Mouse (Mus musculus): Measurements from ENCODE around the gene Nxpe3. TPM values are rescaled to one million over a fixed set of nuclear protein-coding genes. Genes with fewer than 3 reads are reported as not detected.
"Not testable (repeated sequence)": the region's sequence is repeated elsewhere in the genome, so short reads cannot be mapped to it uniquely, and the experiment has no call there.

The Nxpe3 gene
- total and polyA plus RNA-seq, 2 experiments from 2014 or later, result 0.84 to 1.8 TPM

GRCm38 (mm10) chr16:55838510-55839474 lies 56.3 kb downstream of the Nxpe3 start, which contains the start of gene Nfkbiz:
Gene Nfkbiz, minus strand, starts transcription at chr16:55838899.
- peak within 1 kb of the TSS; percentile 69 for H3K4me3 ChIP-seq (ENCODE audit: low read length)
- H3K4me1 ChIP-seq (ENCODE audit: insufficient read depth, low read length), result no peaks in the 10 kb centered on the region; the same call in 1 of the 2 replicates
- H3K27me3 ChIP-seq (ENCODE audit: insufficient read depth, low read length), result no peaks in the 10 kb centered on the region
- peak; percentile 3; the same call in 1 of the 2 replicates for TF ChIP-seq CTCF (IDR thresholded peaks at IDR 0.05; ENCODE audit: low read depth)
- peak within 1 kb of the TSS; percentile 78 for H3K4me2 ChIP-seq (ENCODE audit: low read depth, low read length)
- ATAC-seq, result peak; percentile 95
- peak within 1 kb of the TSS; percentile 65 for H3K9ac ChIP-seq (replicated peaks; ENCODE audit: low read length)
- DNase-seq (ENCODE audit: low spot score), result peak; percentile 87
- peaks cover 3% of the 10 kb centered on the region; the same call in 1 of the 2 replicates for H3K36me3 ChIP-seq (ENCODE audit: insufficient read depth, low read length)
- under 1% methylated on average over 40 of the region's 40 CpGs for WGBS
- H3K27ac ChIP-seq, result peak within 1 kb of the TSS; percentile 80
- no peaks in the 10 kb centered on the region for H3K9me3 ChIP-seq (ENCODE audit: low read length)

- Histone ChIP-seq H3K9ac (replicated peaks; ENCODE audit: low read length) (peak overlapping the region; percentile 65), H3K36me3 (ENCODE audit: insufficient read depth, low read length) (no peaks in the 10 kb centered on the region), H3K4me2 (ENCODE audit: low read depth, low read length) (peak overlapping the region; percentile 78), H3K4me3 (ENCODE audit: low read length) (peak overlapping the region; percentile 69), H3K27ac (0 out of 2 replicates have a peak overlapping the region, but pooled peaks have one; percentile 80), H3K27me3 (ENCODE audit: insufficient read depth, low read length) (no peaks in the 10 kb centered on the region), H3K4me1 (ENCODE audit: insufficient read depth, low read length) (no peaks in the 10 kb centered on the region; the same call in 1 of the 2 replicates), H3K9me3 (ENCODE audit: low read length) (no peaks in the 10 kb centered on the region)
- ATAC-seq (no peak), DNase-seq (ENCODE audit: low spot score) (no peak)
- WGBS, result 2% methylated on average over 3 of the region's 3 CpGs
- TF ChIP-seq CTCF (IDR thresholded peaks at IDR 0.05; ENCODE audit: low read depth), result no peak
These were observed 57.0 kb downstream of the Nxpe3 start for GRCm38 (mm10) chr16:55838129-55838509.

GRCm38 (mm10) chr16:55837653-55838052 lies 57.4 kb downstream of the Nxpe3 start:
- 91% methylated on average over 8 of the region's 8 CpGs for WGBS
- DNase-seq (ENCODE audit: low spot score), result not testable (repeated sequence)
- peak overlapping the region; percentile 69; the same call in 1 of the 2 replicates for H3K4me3 ChIP-seq (ENCODE audit: low read length)

GRCm38 (mm10) chr16:55837168-55837567 lies 57.9 kb downstream of the Nxpe3 start:
- no peak overlapping the region for H3K4me3 ChIP-seq (ENCODE audit: low read length)
- WGBS, result 79% methylated on average over 2 of the region's 2 CpGs
- no peak for DNase-seq (ENCODE audit: low spot score)

More at GRCm38 (mm10) chr16:55837653-55838052, 57.4 kb downstream of the Nxpe3 start:
- H3K9ac ChIP-seq (replicated peaks; ENCODE audit: low read length); H3K27me3 ChIP-seq (ENCODE audit: insufficient read depth, low read length); H3K36me3 ChIP-seq (ENCODE audit: insufficient read depth, low read length); ATAC-seq; H3K4me1 ChIP-seq (ENCODE audit: insufficient read depth, low read length); H3K27ac ChIP-seq; H3K9me3 ChIP-seq (ENCODE audit: low read length): not testable (repeated sequence)
- peak overlapping the region; percentile 78; the same call in 1 of the 2 replicates for H3K4me2 ChIP-seq (ENCODE audit: low read depth, low read length)

GRCm38 (mm10) chr16:55835798-55836197 lies 59.3 kb downstream of the Nxpe3 start:
- no peaks in the 10 kb centered on the region for H3K36me3 ChIP-seq (ENCODE audit: insufficient read depth, low read length)
- no peak overlapping the region for H3K27ac ChIP-seq
- H3K9ac ChIP-seq (replicated peaks; ENCODE audit: low read length), result no peak overlapping the region
- no peak for TF ChIP-seq CTCF (IDR thresholded peaks at IDR 0.05; ENCODE audit: low read depth)
- no peak for DNase-seq (ENCODE audit: low spot score)
- no peaks in the 10 kb centered on the region for H3K27me3 ChIP-seq (ENCODE audit: insufficient read depth, low read length)
- ATAC-seq, result no peak
- H3K4me3 ChIP-seq (ENCODE audit: low read length), result no peak overlapping the region
- no peak overlapping the region for H3K4me2 ChIP-seq (ENCODE audit: low read depth, low read length)
- H3K4me1 ChIP-seq (ENCODE audit: insufficient read depth, low read length), result no peaks in the 10 kb centered on the region; the same call in 1 of the 2 replicates
- no peaks in the 10 kb centered on the region for H3K9me3 ChIP-seq (ENCODE audit: low read length)

More at GRCm38 (mm10) chr16:55837168-55837567, 57.9 kb downstream of the Nxpe3 start:
- Histone ChIP-seq H3K4me2 (ENCODE audit: low read depth, low read length) (no peak overlapping the region), H3K27ac (no peak overlapping the region), H3K9ac (replicated peaks; ENCODE audit: low read length) (no peak overlapping the region), H3K4me1 (ENCODE audit: insufficient read depth, low read length) (no peaks in the 10 kb centered on the region; the same call in 1 of the 2 replicates), H3K36me3 (ENCODE audit: insufficient read depth, low read length) (no peaks in the 10 kb centered on the region), H3K27me3 (ENCODE audit: insufficient read depth, low read length) (no peaks in the 10 kb centered on the region), H3K9me3 (ENCODE audit: low read length) (no peaks in the 10 kb centered on the region)
- TF ChIP-seq CTCF (IDR thresholded peaks at IDR 0.05; ENCODE audit: low read depth), result no peak
- no peak for ATAC-seq

GRCm38 (mm10) chr16:55832617-55833016 lies 62.5 kb downstream of the Nxpe3 start:
- Histone ChIP-seq H3K4me2 (ENCODE audit: low read depth, low read length) (no peak overlapping the region), H3K9me3 (ENCODE audit: low read length) (no peaks in the 10 kb centered on the region), H3K27ac (no peak overlapping the region), H3K27me3 (ENCODE audit: insufficient read depth, low read length) (no peaks in the 10 kb centered on the region), H3K36me3 (ENCODE audit: insufficient read depth, low read length) (no peaks in the 10 kb centered on the region), H3K4me1 (ENCODE audit: insufficient read depth, low read length) (no peaks in the 10 kb centered on the region), H3K4me3 (ENCODE audit: low read length) (no peak overlapping the region), H3K9ac (replicated peaks; ENCODE audit: low read length) (no peak overlapping the region)
- ATAC-seq, result no peak
- no peak for TF ChIP-seq CTCF (IDR thresholded peaks at IDR 0.05; ENCODE audit: low read depth)
- 77% methylated on average over 8 of the region's 8 CpGs for WGBS
- DNase-seq (ENCODE audit: low spot score), result no peak
